Mouse (Mus musculus): Measurements from ENCODE around the gene Fam171a1.
"Not testable (repeated sequence)": the region's sequence is repeated elsewhere in the genome, so short reads cannot be mapped to it uniquely, and the experiment has no call there.

Gene Fam171a1

GRCm38 (mm10) chr2:3171774-3172173 lies 57.8 kb downstream of the Fam171a1 start:
- no peak for DNase-seq (ENCODE audit: low spot score)

- DNase-seq (ENCODE audit: low spot score), result peak; percentile 48
Measured at GRCm38 (mm10) chr2:3172656-3173055, 58.6 kb downstream of the Fam171a1 start.

GRCm38 (mm10) chr2:3174890-3175289 lies 60.9 kb downstream of the Fam171a1 start:
- DNase-seq (ENCODE audit: low spot score), result no peak

GRCm38 (mm10) chr2:3175988-3176387 lies 62.0 kb downstream of the Fam171a1 start:
- DNase-seq (ENCODE audit: low spot score), result not testable (repeated sequence)

GRCm38 (mm10) chr2:3176751-3177150 lies 62.7 kb downstream of the Fam171a1 start:
- DNase-seq (ENCODE audit: low spot score), result no peak

- no peak for DNase-seq (ENCODE audit: low spot score)
Measured at GRCm38 (mm10) chr2:3180550-3180949, 66.5 kb downstream of the Fam171a1 start.

GRCm38 (mm10) chr2:3183656-3184055 lies 69.6 kb downstream of the Fam171a1 start:
- no peak for DNase-seq (ENCODE audit: low spot score)

- DNase-seq (ENCODE audit: low spot score), result no peak
Measured at GRCm38 (mm10) chr2:3185335-3185734, 71.3 kb downstream of the Fam171a1 start.

- no peak for DNase-seq (ENCODE audit: low spot score)
Measured at GRCm38 (mm10) chr2:3188745-3189475, 74.9 kb downstream of the Fam171a1 start.

- DNase-seq (ENCODE audit: low spot score), result no peak
Measured at GRCm38 (mm10) chr2:3191149-3191548, 77.1 kb downstream of the Fam171a1 start.

GRCm38 (mm10) chr2:3195511-3195910 lies 81.5 kb downstream of the Fam171a1 start:
- no peak for DNase-seq (ENCODE audit: low spot score)

- no peak for DNase-seq (ENCODE audit: low spot score)
Measured at GRCm38 (mm10) chr2:3200422-3200821, 86.4 kb downstream of the Fam171a1 start.

- DNase-seq (ENCODE audit: low spot score), result no peak
Measured at GRCm38 (mm10) chr2:3206975-3207642, 93.1 kb downstream of the Fam171a1 start.

GRCm38 (mm10) chr2:3215480-3215879 lies 101.5 kb downstream of the Fam171a1 start:
- no peak for DNase-seq (ENCODE audit: low spot score)

- no peak for DNase-seq (ENCODE audit: low spot score)
Measured at GRCm38 (mm10) chr2:3216617-3217016, 102.6 kb downstream of the Fam171a1 start.

- DNase-seq (ENCODE audit: low spot score), result not testable (repeated sequence)
Measured at GRCm38 (mm10) chr2:3217577-3217976, 103.6 kb downstream of the Fam171a1 start.

- no peak for DNase-seq (ENCODE audit: low spot score)
Measured at GRCm38 (mm10) chr2:3218225-3218624, 104.2 kb downstream of the Fam171a1 start.

- no peak for DNase-seq (ENCODE audit: low spot score)
Measured at GRCm38 (mm10) chr2:3228475-3228874, 114.5 kb downstream of the Fam171a1 start.

GRCm38 (mm10) chr2:3229060-3229459 lies 115.0 kb downstream of the Fam171a1 start:
- peak; percentile 36 for DNase-seq (ENCODE audit: low spot score)

GRCm38 (mm10) chr2:3239255-3239654 lies 125.2 kb downstream of the Fam171a1 start:
- no peak for DNase-seq (ENCODE audit: low spot score)

- DNase-seq (ENCODE audit: low spot score), result no peak
Measured at GRCm38 (mm10) chr2:3244251-3244650, 130.2 kb downstream of the Fam171a1 start.

- no peak for DNase-seq (ENCODE audit: low spot score)
Measured at GRCm38 (mm10) chr2:3251309-3251708, 137.3 kb downstream of the Fam171a1 start.

GRCm38 (mm10) chr2:3266466-3266865 lies 152.4 kb downstream of the Fam171a1 start:
- no peak for DNase-seq (ENCODE audit: low spot score)

- no peak for DNase-seq (ENCODE audit: low spot score)
Measured at GRCm38 (mm10) chr2:3267879-3268278, 153.9 kb downstream of the Fam171a1 start.
